Comparison of ENCODE assay signal across 8 mouse cellular contexts in genomic region chr13:44786291-44786690, GRCm38 (mm10). TPM values are rescaled to one million over a fixed set of nuclear protein-coding genes. Genes with fewer than 3 reads are reported as not detected.
DNase-seq lines count a peak whose midpoint lies in the region; ATAC-seq lines count a peak whose summit lies in the region.

No protein-coding gene starts in this region.

- H3K36me3 ChIP-seq in heart, embryonic 15.5 days: no peaks in the 10 kb centered on the region

- H3K9me3 ChIP-seq in heart, embryonic 15.5 days (replicated peaks): no peaks in the 10 kb centered on the region

- no peak for ATAC-seq in heart, embryonic 15.5 days (replicated peaks; ENCODE audit: insufficient number of reproducible peaks, insufficient read depth, low FRiP score, low read depth)
- ATAC-seq in megakaryocyte-erythroid progenitor cell, adult 5-6 weeks (replicated peaks; ENCODE audit: low FRiP score, low TSS enrichment, poor library complexity, severe bottlenecking): peak; percentile 68

- H3K27ac ChIP-seq in heart, embryonic 15.5 days: peak overlapping the region; percentile 6; the same call in 1 of the 2 replicates

- intact Hi-C loops in heart, postnatal 25 days (cut with DNase I): loop anchor here (5.0 kb wide), 1 partner anchor 54 kb away; no protein-coding TSS in a partner anchor

- no peaks in the 10 kb centered on the region for H3K27me3 ChIP-seq in heart, embryonic 15.5 days

- no peak overlapping the region for H3K9ac ChIP-seq in heart, embryonic 15.5 days

- WGBS in heart, embryonic 15.5 days: 25% methylated on average over 4 of the region's 4 CpGs

- peaks cover 37% of the 10 kb centered on the region for H3K4me1 ChIP-seq in heart, embryonic 15.5 days (replicated peaks)

- DNase-seq in heart, adult 18-20 months: peak; percentile 59 to 64
- DNase-seq in heart, postnatal 25 days (ENCODE audit: low spot score): no peak
- DNase-seq in ES-CJ7 (ENCODE audit: low read depth, low spot score): peak; percentile 63
- peak; percentile 62 for DNase-seq in cerebellum, adult 9-11 months
- DNase-seq in layer of hippocampus, adult 9-10 months (ENCODE audit: low spot score): peak; percentile 29
- DNase-seq in right cerebral cortex, postnatal 25 days: peak; percentile 32

- H3K4me3 ChIP-seq in heart, embryonic 15.5 days: no peak overlapping the region

- no peak overlapping the region for H3K4me2 ChIP-seq in heart, embryonic 15.5 days

RNA-seq across cellular contexts. Expression of gene Jarid2, which starts 57.0 kb away (rescaled TPM):
- 10 to 100 TPM; 15.8 to 16.6 TPM for total RNA-seq in heart, adult 18-20 months (2021)
- 10 to 100 TPM; 32.5 to 33.2 TPM for total RNA-seq in heart, postnatal 25 days (2021)
- 19.0 and 21.6 TPM in 2 replicates for polyA plus RNA-seq in heart, embryonic 15.5 days (2015; fragmentation: Nextera tagmentation; extraction: Ambion mirVana)
- 32.7 and 37.0 TPM in 2 replicates for total RNA-seq in megakaryocyte-erythroid progenitor cell, adult 5-6 weeks (2014; fragmentation: Nextera tagmentation)
- total RNA-seq in megakaryocyte-erythroid progenitor cell, adult 5-6 weeks (2017): 28.1 and 31.7 TPM in 2 replicates
